Mouse (Mus musculus) midbrain, embryonic 10.5 days (tissue): ENCODE data around the gene Pcnx2. TPM values are rescaled to one million over a fixed set of nuclear protein-coding genes. Genes with fewer than 3 reads are reported as not detected.

ENCODE experiments used
- DNase-seq: peaks from one replicate; pipeline ENCODE4 v3.0.0-alpha.2; 2017; ENCODE audit warnings: low spot score
- H3K27ac ChIP-seq: fragments of 300-500 bp; sonication (generic); replicated peaks from 2 replicates; pipeline ENCODE4 v1.5.1; 2016; ENCODE audit warnings: mild to moderate bottlenecking
- H3K27me3 ChIP-seq: fragments of 300-500 bp; sonication (generic); 2 replicates; pipeline ENCODE4 v1.6.1; 2016; ENCODE audit warnings: low read depth, mild to moderate bottlenecking; ENCODE audit not compliant: poor library complexity, severe bottlenecking
- H3K36me3 ChIP-seq: fragments of 300-500 bp; sonication (generic); 2 replicates; pipeline ENCODE4 v1.6.1; 2016; ENCODE audit warnings: mild to moderate bottlenecking, moderate library complexity
- H3K4me1 ChIP-seq: fragments of 300-500 bp; sonication (generic); 2 replicates; pipeline ENCODE4 v1.6.1; 2016
- H3K4me3 ChIP-seq: fragments of 300-500 bp; sonication (generic); 2 replicates; pipeline ENCODE4 v1.5.1; 2016; ENCODE audit warnings: mild to moderate bottlenecking, moderate library complexity
- H3K9me3 ChIP-seq: fragments of 300-500 bp; sonication (generic); replicated peaks from 2 replicates; pipeline ENCODE4 v1.6.1; 2016; ENCODE audit warnings: mild to moderate bottlenecking
- WGBS: fragments of 180-500 bp; shearing (Covaris S2); methylation state at CpG from one replicate; pipeline ENCODE4 v1.1.7; 2016; 5-methylcytosine and 5-hydroxymethylcytosine counted together
- polyA plus RNA-seq: library from polyadenylated mRNA; unstranded; fragments of >200 nt; fragmentation: Nextera tagmentation; extraction: Ambion mirVana; gene quantifications from 2 replicates; pipeline ENCODE4 v1.2.1, GENCODE M21; 2016

Gene Pcnx2
- polyA plus RNA-seq, 1 experiment from 2014 or later = 0.11 TPM

- Histone ChIP-seq H3K4me1 (no peaks in the 10 kb centered on the region), H3K9me3 (no peaks in the 10 kb centered on the region), H3K27ac (no peak overlapping the region), H3K36me3 (no peaks in the 10 kb centered on the region), H3K27me3 (no peaks in the 10 kb centered on the region), H3K4me3 (no peak overlapping the region)
- 95% methylated on average over 2 of the region's 2 CpGs for WGBS
- no peak for DNase-seq
These were observed 101.1 kb downstream of the Pcnx2 start for GRCm38 (mm10) chr8:125796970-125797369.

GRCm38 (mm10) chr8:125795341-125795740 lies 102.8 kb downstream of the Pcnx2 start:
- no peaks in the 10 kb centered on the region for H3K4me1 ChIP-seq
- WGBS = 92% methylated on average over 2 of the region's 2 CpGs
- no peaks in the 10 kb centered on the region for H3K27me3 ChIP-seq
- no peak overlapping the region for H3K4me3 ChIP-seq
- no peak overlapping the region for H3K27ac ChIP-seq
- H3K9me3 ChIP-seq = no peaks in the 10 kb centered on the region
- no peaks in the 10 kb centered on the region for H3K36me3 ChIP-seq
- no peak for DNase-seq

GRCm38 (mm10) chr8:125792816-125793455 lies 105.2 kb downstream of the Pcnx2 start:
- H3K4me3 ChIP-seq = no peak overlapping the region
- H3K36me3 ChIP-seq = no peaks in the 10 kb centered on the region
- H3K9me3 ChIP-seq = no peaks in the 10 kb centered on the region
- whole genome bisulfite sequencing = 81% methylated on average over 9 of the region's 9 CpGs
- DNase-seq = no peak
- H3K27ac ChIP-seq = no peak overlapping the region
- no peaks in the 10 kb centered on the region for H3K27me3 ChIP-seq
- 0 out of 2 replicates have a peak, but pooled peaks cover 6% of the 10 kb centered on the region for H3K4me1 ChIP-seq

GRCm38 (mm10) chr8:125786886-125787285 lies 111.2 kb downstream of the Pcnx2 start:
- Histone ChIP-seq H3K27me3 (no peaks in the 10 kb centered on the region), H3K36me3 (no peaks in the 10 kb centered on the region), H3K4me3 (no peak overlapping the region), H3K9me3 (no peaks in the 10 kb centered on the region), H3K27ac (no peak overlapping the region), H3K4me1 (peaks cover 17% of the 10 kb centered on the region)
- DNase-seq = no peak
- WGBS = 87% methylated on average over 7 of the region's 7 CpGs

GRCm38 (mm10) chr8:125782161-125782560 lies 116.0 kb downstream of the Pcnx2 start:
- Histone ChIP-seq H3K27ac (no peak overlapping the region), H3K36me3 (no peaks in the 10 kb centered on the region), H3K4me3 (no peak overlapping the region), H3K4me1 (peaks cover 16% of the 10 kb centered on the region), H3K9me3 (no peaks in the 10 kb centered on the region), H3K27me3 (no peaks in the 10 kb centered on the region)
- no peak for DNase-seq
- WGBS = 59% methylated on average over 3 of the region's 3 CpGs

- 84% methylated on average over 8 of the region's 8 CpGs for WGBS
These were observed 118.5 kb downstream of the Pcnx2 start for GRCm38 (mm10) chr8:125779656-125780055.

GRCm38 (mm10) chr8:125778919-125779318 lies 119.2 kb downstream of the Pcnx2 start:
- no peaks in the 10 kb centered on the region for H3K9me3 ChIP-seq
- no peak overlapping the region for H3K4me3 ChIP-seq
- DNase-seq = no peak
- H3K27me3 ChIP-seq = no peaks in the 10 kb centered on the region
- no peak overlapping the region for H3K27ac ChIP-seq
- H3K4me1 ChIP-seq = peaks cover 9% of the 10 kb centered on the region
- WGBS = 93% methylated on average over 5 of the region's 5 CpGs
- no peaks in the 10 kb centered on the region for H3K36me3 ChIP-seq

More at GRCm38 (mm10) chr8:125779656-125780055, 118.5 kb downstream of the Pcnx2 start:
- no peak for DNase-seq
- Histone ChIP-seq H3K9me3 (no peaks in the 10 kb centered on the region), H3K27ac (no peak overlapping the region), H3K36me3 (no peaks in the 10 kb centered on the region), H3K4me3 (no peak overlapping the region), H3K4me1 (peaks cover 9% of the 10 kb centered on the region), H3K27me3 (no peaks in the 10 kb centered on the region)

- H3K27ac ChIP-seq = no peak overlapping the region
- no peak for DNase-seq
- H3K36me3 ChIP-seq = no peaks in the 10 kb centered on the region
- WGBS = 81% methylated on average over 12 of the region's 12 CpGs
- H3K9me3 ChIP-seq = no peaks in the 10 kb centered on the region
- no peak overlapping the region for H3K4me3 ChIP-seq
- H3K4me1 ChIP-seq = peaks cover 22% of the 10 kb centered on the region
- H3K27me3 ChIP-seq = no peaks in the 10 kb centered on the region
These were observed 120.5 kb downstream of the Pcnx2 start for GRCm38 (mm10) chr8:125777478-125778164.

- Histone ChIP-seq H3K4me3 (no peak overlapping the region), H3K9me3 (no peaks in the 10 kb centered on the region), H3K27ac (no peak overlapping the region), H3K36me3 (no peaks in the 10 kb centered on the region), H3K27me3 (no peaks in the 10 kb centered on the region), H3K4me1 (peaks cover 24% of the 10 kb centered on the region)
- DNase-seq = no peak
- WGBS = 84% methylated on average over 6 of the region's 6 CpGs
These were observed 121.3 kb downstream of the Pcnx2 start for GRCm38 (mm10) chr8:125776800-125777199.

- Histone ChIP-seq H3K9me3 (no peaks in the 10 kb centered on the region), H3K27me3 (no peaks in the 10 kb centered on the region), H3K27ac (no peak overlapping the region), H3K4me3 (no peak overlapping the region), H3K4me1 (peaks cover 24% of the 10 kb centered on the region), H3K36me3 (no peaks in the 10 kb centered on the region)
- WGBS = 93% methylated on average over 3 of the region's 3 CpGs
- no peak for DNase-seq
These were observed 121.8 kb downstream of the Pcnx2 start for GRCm38 (mm10) chr8:125776314-125776713.

GRCm38 (mm10) chr8:125775031-125775430 lies 123.1 kb downstream of the Pcnx2 start:
- no peak overlapping the region for H3K27ac ChIP-seq
- no peak overlapping the region for H3K4me3 ChIP-seq
- H3K9me3 ChIP-seq = no peaks in the 10 kb centered on the region
- no peak for DNase-seq
- WGBS = 59% methylated on average over 3 of the region's 3 CpGs
- peaks cover 19% of the 10 kb centered on the region for H3K4me1 ChIP-seq
- H3K36me3 ChIP-seq = no peaks in the 10 kb centered on the region
- no peaks in the 10 kb centered on the region for H3K27me3 ChIP-seq

GRCm38 (mm10) chr8:125773281-125773803 lies 124.8 kb downstream of the Pcnx2 start:
- Histone ChIP-seq H3K4me3 (no peak overlapping the region), H3K27ac (no peak overlapping the region), H3K36me3 (no peaks in the 10 kb centered on the region), H3K27me3 (no peaks in the 10 kb centered on the region), H3K4me1 (peaks cover 19% of the 10 kb centered on the region), H3K9me3 (no peaks in the 10 kb centered on the region)
- 53% methylated on average over 7 of the region's 7 CpGs for WGBS
- no peak for DNase-seq

- Histone ChIP-seq H3K9me3 (no peaks in the 10 kb centered on the region), H3K36me3 (no peaks in the 10 kb centered on the region), H3K4me3 (no peak overlapping the region), H3K27me3 (no peaks in the 10 kb centered on the region), H3K27ac (no peak overlapping the region), H3K4me1 (peaks cover 19% of the 10 kb centered on the region)
- 66% methylated on average over 2 of the region's 2 CpGs for whole genome bisulfite sequencing
- no peak for DNase-seq
These were observed 125.8 kb downstream of the Pcnx2 start for GRCm38 (mm10) chr8:125772300-125772699.
